Mouse (Mus musculus) urinary bladder, adult 2 months (tissue): ENCODE results near the gene Prr14l. TPM values are rescaled to one million over a fixed set of nuclear protein-coding genes. Genes with fewer than 3 reads are reported as not detected.
"Not testable (repeated sequence)": the region's sequence is repeated elsewhere in the genome, so short reads cannot be mapped to it uniquely, and the experiment has no call there.

Experiments used
- DNase-seq: peaks from one replicate; pipeline ENCODE4 v3.0.0; 2022; ENCODE audit warnings: low spot score
- polyA plus RNA-seq: library from polyadenylated mRNA; depleted of rRNA; stranded (reverse); fragments of >200 nt; gene quantifications from 2 replicates; pipeline ENCODE4 v1.2.3, GENCODE M21; 2012

Gene Prr14l
- polyA plus RNA-seq, 1 experiment = 8.5 TPM

- not testable (repeated sequence) for DNase-seq
These were observed 67.6 kb downstream of the Prr14l start for GRCm38 (mm10) chr5:32786454-32786853.

GRCm38 (mm10) chr5:32785313-32785915 lies 68.6 kb downstream of the Prr14l start, which contains the start of gene Pisd:
Gene Pisd, minus strand, starts transcription at chr5:32785646.
- peak; percentile 90 for DNase-seq

GRCm38 (mm10) chr5:32784726-32785125 lies 69.3 kb downstream of the Prr14l start:
- DNase-seq = no peak

- no peak for DNase-seq
These were observed 72.5 kb downstream of the Prr14l start for GRCm38 (mm10) chr5:32781596-32781995.

GRCm38 (mm10) chr5:32778168-32778567 lies 75.9 kb downstream of the Prr14l start:
- no peak for DNase-seq

GRCm38 (mm10) chr5:32772361-32772760 lies 81.7 kb downstream of the Prr14l start:
- DNase-seq = no peak

GRCm38 (mm10) chr5:32767636-32768373 lies 86.3 kb downstream of the Prr14l start:
- no peak for DNase-seq

- no peak for DNase-seq
These were observed 87.1 kb downstream of the Prr14l start for GRCm38 (mm10) chr5:32767004-32767403.

- DNase-seq = no peak
These were observed 92.4 kb downstream of the Prr14l start for GRCm38 (mm10) chr5:32761566-32762140.

- DNase-seq = no peak
These were observed 93.3 kb downstream of the Prr14l start for GRCm38 (mm10) chr5:32760787-32761186.

GRCm38 (mm10) chr5:32760352-32760751 lies 93.7 kb downstream of the Prr14l start:
- not testable (repeated sequence) for DNase-seq

- no peak for DNase-seq
These were observed 94.4 kb downstream of the Prr14l start for GRCm38 (mm10) chr5:32759662-32760061.

GRCm38 (mm10) chr5:32756141-32756540 lies 97.9 kb downstream of the Prr14l start:
- no peak for DNase-seq

- no peak for DNase-seq
These were observed 102.3 kb downstream of the Prr14l start for GRCm38 (mm10) chr5:32751736-32752135.

GRCm38 (mm10) chr5:32748936-32749335 lies 105.1 kb downstream of the Prr14l start:
- no peak for DNase-seq

- no peak for DNase-seq
These were observed 106.2 kb downstream of the Prr14l start for GRCm38 (mm10) chr5:32747650-32748375.

GRCm38 (mm10) chr5:32745705-32746655 lies 108.1 kb downstream of the Prr14l start:
- peak; percentile 54 for DNase-seq

- DNase-seq = no peak
These were observed 111.9 kb downstream of the Prr14l start for GRCm38 (mm10) chr5:32742149-32742548.

- DNase-seq = not testable (repeated sequence)
These were observed 112.7 kb downstream of the Prr14l start for GRCm38 (mm10) chr5:32741377-32741776.

- DNase-seq = not testable (repeated sequence)
These were observed 113.2 kb downstream of the Prr14l start for GRCm38 (mm10) chr5:32740850-32741249.

GRCm38 (mm10) chr5:32740138-32740537 lies 113.9 kb downstream of the Prr14l start:
- no peak for DNase-seq
